Mouse (Mus musculus): ENCODE results near the gene Ankrd28. TPM values are rescaled to one million over a fixed set of nuclear protein-coding genes. Genes with fewer than 3 reads are reported as not detected.

The Ankrd28 gene
- polyA plus RNA-seq, 1 experiment from 2014 or later, result 7.9 TPM

DNA sequence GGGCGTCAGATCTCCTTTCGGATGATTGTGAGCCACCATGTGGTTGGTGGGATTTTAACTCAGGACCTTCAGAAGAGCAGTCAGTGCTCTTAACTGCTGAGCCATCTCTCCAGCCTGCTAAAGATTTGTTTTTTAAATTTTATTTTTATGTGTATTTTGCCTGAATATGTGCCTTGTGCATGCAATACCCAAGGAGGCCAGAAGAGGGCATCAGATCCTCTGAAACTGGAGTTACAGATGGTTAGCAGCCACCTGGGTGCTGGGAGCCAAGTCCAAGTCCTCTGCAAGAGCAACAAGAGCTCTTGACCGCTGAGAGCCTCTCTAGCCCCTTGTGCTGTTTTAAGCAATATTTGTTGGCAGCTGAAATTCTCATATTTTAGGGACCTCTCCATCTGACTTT lies 180.1 kb downstream of the Ankrd28 start:
- Histone ChIP-seq H3K9ac (ENCODE audit: low read depth, low read length) (no peak overlapping the region), H3K27me3 (ENCODE audit: control insufficient read depth, insufficient read depth, low read length) (no peaks in the 10 kb centered on the region), H3K4me2 (no peak overlapping the region), H3K4me3 (ENCODE audit: low read depth, low read length) (no peak overlapping the region), H3K4me1 (ENCODE audit: control insufficient read depth, insufficient read depth, low read length) (peaks cover 19% of the 10 kb centered on the region), H3K36me3 (ENCODE audit: control insufficient read depth, insufficient read depth, low read length) (no peaks in the 10 kb centered on the region), H3K27ac (ENCODE audit: low read depth, low read length) (no peak overlapping the region), H3K9me3 (replicated peaks; ENCODE audit: control insufficient read depth, low read length) (no peaks in the 10 kb centered on the region)
- 94% methylated on average over 3 of the region's 3 CpGs for WGBS (ENCODE audit: insufficient replicate concordance)
- no peak for ATAC-seq (replicated peaks; ENCODE audit: insufficient number of reproducible peaks, low FRiP score, low TSS enrichment)

Other genes starting within 250 kb of the Ankrd28 start
- 4.7 and 6.8 TPM in 2 replicates for gene Colq, start 239.3 kb downstream of the Ankrd28 start, polyA plus RNA-seq (2014; fragmentation: Nextera tagmentation; extraction: Ambion mirVana)
- gene Gm49387, start 189.8 kb downstream of the Ankrd28 start, polyA plus RNA-seq (2014; fragmentation: Nextera tagmentation; extraction: Ambion mirVana), result 0.84 TPM in 1 of 2 replicates, not detected in the other
- 22.3 and 25.0 TPM in 2 replicates for gene Btd, start 189.6 kb downstream of the Ankrd28 start, polyA plus RNA-seq (2014; fragmentation: Nextera tagmentation; extraction: Ambion mirVana)
- 8.5 and 16.1 TPM in 2 replicates for gene Hacl1, start 189.4 kb downstream of the Ankrd28 start, polyA plus RNA-seq (2014; fragmentation: Nextera tagmentation; extraction: Ambion mirVana)
- gene Galnt15, start 198.3 kb upstream of the Ankrd28 start, polyA plus RNA-seq (2014; fragmentation: Nextera tagmentation; extraction: Ambion mirVana), result 0.15 and 0.19 TPM in 2 replicates